Mouse (Mus musculus) forebrain, embryonic 12.5 days (tissue): ENCODE results near the gene Actg1. TPM values are rescaled to one million over a fixed set of nuclear protein-coding genes. Genes with fewer than 3 reads are reported as not detected.

Experiments used
- ATAC-seq: fragments of 200-750 bp; cut with Nextera tagmentation; 2 replicates; pipeline ENCODE4 v1.8.0; 2017; ENCODE audit warnings: moderate TSS enrichment; ENCODE audit not compliant: low FRiP score
- H3K27ac ChIP-seq: fragments of 300-500 bp; sonication (generic); 2 replicates; pipeline ENCODE4 v1.5.1; 2016; ENCODE audit warnings: mild to moderate bottlenecking
- H3K27me3 ChIP-seq: fragments of 300-500 bp; sonication (generic); 2 replicates; pipeline ENCODE4 v1.6.1; 2016; ENCODE audit warnings: mild to moderate bottlenecking
- H3K36me3 ChIP-seq: fragments of 300-500 bp; sonication (generic); replicated peaks from 2 replicates; pipeline ENCODE4 v1.6.1; 2016; ENCODE audit warnings: mild to moderate bottlenecking
- H3K4me1 ChIP-seq: fragments of 300-500 bp; sonication (generic); 2 replicates; pipeline ENCODE4 v1.6.1; 2016
- H3K4me2 ChIP-seq: fragments of 300-500 bp; sonication (generic); 2 replicates; pipeline ENCODE4 v1.6.1; 2016; ENCODE audit warnings: mild to moderate bottlenecking, moderate library complexity
- H3K4me3 ChIP-seq: fragments of 300-500 bp; sonication (generic); replicated peaks from 2 replicates; pipeline ENCODE4 v1.5.1; 2016; ENCODE audit warnings: mild to moderate bottlenecking
- H3K9ac ChIP-seq: fragments of 300-500 bp; sonication (generic); 2 replicates; pipeline ENCODE4 v1.6.1; 2016; ENCODE audit warnings: mild to moderate bottlenecking
- H3K9me3 ChIP-seq: fragments of 300-500 bp; sonication (generic); 2 replicates; pipeline ENCODE4 v1.6.1; 2016
- WGBS: fragments of 180-500 bp; shearing (Covaris S2); methylation state at CpG from one replicate; pipeline ENCODE4 v1.1.7; 2016; 5-methylcytosine and 5-hydroxymethylcytosine counted together
- polyA plus RNA-seq: library from polyadenylated mRNA; unstranded; fragments of >200 nt; fragmentation: Nextera tagmentation; extraction: Ambion mirVana; gene quantifications from 2 replicates; pipeline ENCODE4 v1.2.1, GENCODE M21; 2016

Gene Actg1
- polyA plus RNA-seq, 1 experiment from 2014 or later, result 2,975 TPM

GRCm38 (mm10) chr11:120376302-120377160 lies 28.2 kb upstream of the Actg1 start:
- H3K27ac ChIP-seq, result no peak overlapping the region

DNA sequence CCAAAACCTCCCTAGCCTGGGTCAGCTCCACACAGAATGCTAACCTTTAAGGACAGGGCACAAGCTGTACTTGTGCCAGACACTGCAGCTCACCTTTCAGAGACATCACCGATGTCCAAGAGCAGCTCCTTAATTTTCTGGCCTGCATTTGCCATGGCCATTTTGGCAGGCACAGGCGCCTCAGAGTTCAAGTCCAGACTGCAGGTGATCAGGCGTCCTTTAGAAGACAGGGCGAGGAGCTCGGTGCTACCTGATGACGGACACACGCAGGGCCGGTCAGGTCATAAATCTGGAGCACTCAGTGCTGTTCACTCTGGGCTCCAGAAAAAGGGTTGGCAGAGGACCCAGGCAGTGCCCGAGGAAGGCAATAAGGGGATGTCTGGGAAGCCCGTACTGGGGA lies 27.0 kb upstream of the Actg1 start:
- 95% methylated on average over 10 of the region's 10 CpGs for WGBS

More at GRCm38 (mm10) chr11:120376302-120377160, 28.2 kb upstream of the Actg1 start:
- 87% methylated on average over 17 of the region's 17 CpGs for WGBS
- H3K4me2 ChIP-seq, result peak overlapping the region; percentile 99; the same call in 1 of the 2 replicates
- H3K4me1 ChIP-seq, result peaks cover 24% of the 10 kb centered on the region
- H3K4me3 ChIP-seq, result no peak overlapping the region
- H3K27me3 ChIP-seq, result no peaks in the 10 kb centered on the region
- no peak for ATAC-seq
- H3K9ac ChIP-seq, result no peak overlapping the region
- no peaks in the 10 kb centered on the region for H3K9me3 ChIP-seq
- H3K36me3 ChIP-seq, result peaks cover 69% of the 10 kb centered on the region

GRCm38 (mm10) chr11:120373820-120374586 lies 25.7 kb upstream of the Actg1 start:
- Histone ChIP-seq H3K36me3 (peaks cover 73% of the 10 kb centered on the region), H3K27me3 (no peaks in the 10 kb centered on the region), H3K4me3 (no peak overlapping the region), H3K9ac (no peak overlapping the region), H3K27ac (no peak overlapping the region), H3K9me3 (no peaks in the 10 kb centered on the region), H3K4me1 (peaks cover 25% of the 10 kb centered on the region), H3K4me2 (no peak overlapping the region)
- WGBS, result 90% methylated on average over 23 of the region's 23 CpGs
- ATAC-seq, result no peak

More for the DNA sequence above, 27.0 kb upstream of the Actg1 start:
- H3K36me3 ChIP-seq, result peaks cover 65% of the 10 kb centered on the region
- no peak for ATAC-seq
- no peak overlapping the region for H3K4me2 ChIP-seq
- no peak overlapping the region for H3K4me3 ChIP-seq
- H3K9me3 ChIP-seq, result no peaks in the 10 kb centered on the region
- no peak overlapping the region for H3K9ac ChIP-seq
- no peaks in the 10 kb centered on the region for H3K27me3 ChIP-seq
- H3K4me1 ChIP-seq, result peaks cover 24% of the 10 kb centered on the region
- H3K27ac ChIP-seq, result no peak overlapping the region

DNA sequence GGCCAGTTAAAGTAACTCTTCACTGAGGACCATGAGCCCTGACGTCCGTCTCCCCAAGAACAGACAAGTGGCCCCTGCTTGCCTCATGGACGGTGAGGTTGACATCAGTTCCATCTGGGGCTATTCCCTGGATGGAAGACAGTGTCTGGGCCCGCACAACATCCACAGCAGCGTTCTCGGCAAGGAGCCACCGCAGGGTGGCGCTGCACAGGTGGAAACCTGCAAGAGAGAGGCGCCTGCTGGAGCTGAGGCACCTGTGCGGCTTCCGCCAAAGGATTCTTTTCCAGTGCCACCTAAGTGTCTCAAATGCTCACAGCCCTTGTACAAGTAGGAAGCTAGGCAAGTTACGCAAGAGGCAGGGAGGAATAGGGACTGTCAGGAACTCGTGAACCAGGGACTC lies 24.7 kb upstream of the Actg1 start:
- no peaks in the 10 kb centered on the region for H3K9me3 ChIP-seq
- no peak overlapping the region for H3K9ac ChIP-seq
- H3K4me2 ChIP-seq, result no peak overlapping the region
- peaks cover 76% of the 10 kb centered on the region for H3K36me3 ChIP-seq
- H3K27ac ChIP-seq, result no peak overlapping the region
- whole genome bisulfite sequencing, result 62% methylated on average over 13 of the region's 13 CpGs
- no peak for ATAC-seq
- H3K27me3 ChIP-seq, result no peaks in the 10 kb centered on the region
- peaks cover 19% of the 10 kb centered on the region for H3K4me1 ChIP-seq
- no peak overlapping the region for H3K4me3 ChIP-seq

GRCm38 (mm10) chr11:120369656-120370055 lies 21.3 kb upstream of the Actg1 start:
- Histone ChIP-seq H3K9ac (0 out of 2 replicates have a peak overlapping the region, but pooled peaks have one; percentile 5), H3K4me2 (no peak overlapping the region), H3K9me3 (no peaks in the 10 kb centered on the region), H3K27me3 (0 out of 2 replicates have a peak, but pooled peaks cover 3% of the 10 kb centered on the region), H3K4me1 (peaks cover 27% of the 10 kb centered on the region), H3K36me3 (peaks cover 54% of the 10 kb centered on the region), H3K4me3 (no peak overlapping the region), H3K27ac (no peak overlapping the region)
- ATAC-seq, result peak; percentile 59
- WGBS, result 33% methylated on average over 8 of the region's 8 CpGs

- 34% methylated on average over 7 of the region's 7 CpGs for WGBS
- no peaks in the 10 kb centered on the region for H3K9me3 ChIP-seq
- H3K27me3 ChIP-seq, result 0 out of 2 replicates have a peak, but pooled peaks cover 3% of the 10 kb centered on the region
- peaks cover 30% of the 10 kb centered on the region for H3K4me1 ChIP-seq
- no peak overlapping the region for H3K4me3 ChIP-seq
- H3K9ac ChIP-seq, result no peak overlapping the region
- peaks cover 23% of the 10 kb centered on the region for H3K36me3 ChIP-seq
- H3K27ac ChIP-seq, result no peak overlapping the region
- no peak overlapping the region for H3K4me2 ChIP-seq
- ATAC-seq, result 0 out of 2 replicates have a peak, but pooled peaks have one; percentile 10
Observed at GRCm38 (mm10) chr11:120366443-120367027, 18.2 kb upstream of the Actg1 start.

DNA sequence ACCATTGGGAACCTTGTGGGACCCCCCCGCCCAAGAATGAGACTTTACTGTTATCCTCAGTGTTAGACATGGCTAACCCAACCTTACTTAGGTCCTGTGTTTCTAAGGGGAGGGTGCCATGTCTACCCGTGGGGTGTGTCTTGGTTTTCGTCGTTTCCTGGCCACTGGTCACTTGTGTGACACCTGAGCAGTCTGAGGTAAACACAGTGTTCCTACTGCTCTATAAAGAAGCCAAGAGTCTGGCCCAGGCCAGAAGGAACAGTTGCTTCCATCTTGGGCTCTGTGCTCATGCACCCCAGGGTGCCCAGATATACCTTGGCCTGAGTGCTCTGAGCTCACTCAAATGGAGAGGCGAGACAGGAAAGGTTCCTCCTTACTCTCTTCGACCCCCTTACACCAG lies 14.5 kb upstream of the Actg1 start:
- WGBS, result 91% methylated on average over 6 of the region's 6 CpGs
- Histone ChIP-seq H3K4me3 (no peak overlapping the region), H3K27ac (no peak overlapping the region), H3K9ac (no peak overlapping the region), H3K27me3 (0 out of 2 replicates have a peak, but pooled peaks cover 3% of the 10 kb centered on the region), H3K36me3 (no peaks in the 10 kb centered on the region), H3K4me2 (no peak overlapping the region), H3K4me1 (peaks cover 45% of the 10 kb centered on the region), H3K9me3 (no peaks in the 10 kb centered on the region)
- no peak for ATAC-seq

DNA sequence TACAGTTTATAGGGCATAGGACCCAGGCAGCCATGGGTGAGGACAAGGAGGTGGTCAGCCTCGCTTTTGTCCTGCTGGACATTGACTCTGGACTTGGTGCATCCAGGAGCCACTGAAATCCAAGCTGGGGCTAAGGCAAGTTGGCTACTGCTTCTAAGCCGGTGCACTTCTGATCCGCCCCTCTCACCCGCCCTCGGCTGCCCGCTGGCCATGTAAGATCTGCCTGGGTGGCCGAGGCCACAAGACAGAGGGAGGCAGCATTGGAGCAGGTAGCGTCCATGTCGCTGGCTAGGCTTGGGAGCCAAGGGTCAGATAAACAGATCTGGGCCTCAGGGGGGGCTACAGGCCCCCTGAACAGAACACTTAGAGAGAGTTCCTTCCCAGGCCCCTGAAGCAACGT lies 13.0 kb upstream of the Actg1 start, which contains the start of gene Fscn2:
Fscn2 (plus strand) TSS at position 240 of the 400 bp plus-strand sequence.
- Histone ChIP-seq H3K9ac (no peak within 1 kb of the TSS), H3K4me2 (no peak within 1 kb of the TSS), H3K36me3 (no peaks in the 10 kb centered on the region), H3K4me1 (peaks cover 42% of the 10 kb centered on the region), H3K27me3 (0 out of 2 replicates have a peak, but pooled peaks cover 3% of the 10 kb centered on the region), H3K27ac (0 out of 2 replicates have a peak within 1 kb of the TSS, but pooled peaks have one; percentile 1), H3K4me3 (no peak within 1 kb of the TSS), H3K9me3 (no peaks in the 10 kb centered on the region)
- no peak for ATAC-seq
- WGBS, result 67% methylated on average over 10 of the region's 10 CpGs

GRCm38 (mm10) chr11:120360755-120361154 lies 12.4 kb upstream of the Actg1 start:
- no peaks in the 10 kb centered on the region for H3K9me3 ChIP-seq
- H3K4me3 ChIP-seq, result no peak overlapping the region
- 75% methylated on average over 5 of the region's 5 CpGs for WGBS
- H3K27ac ChIP-seq, result 0 out of 2 replicates have a peak overlapping the region, but pooled peaks have one; percentile 1
- H3K27me3 ChIP-seq, result 0 out of 2 replicates have a peak, but pooled peaks cover 3% of the 10 kb centered on the region
- H3K36me3 ChIP-seq, result no peaks in the 10 kb centered on the region
- no peak for ATAC-seq
- peaks cover 37% of the 10 kb centered on the region for H3K4me1 ChIP-seq
- no peak overlapping the region for H3K4me2 ChIP-seq
- H3K9ac ChIP-seq, result no peak overlapping the region

DNA sequence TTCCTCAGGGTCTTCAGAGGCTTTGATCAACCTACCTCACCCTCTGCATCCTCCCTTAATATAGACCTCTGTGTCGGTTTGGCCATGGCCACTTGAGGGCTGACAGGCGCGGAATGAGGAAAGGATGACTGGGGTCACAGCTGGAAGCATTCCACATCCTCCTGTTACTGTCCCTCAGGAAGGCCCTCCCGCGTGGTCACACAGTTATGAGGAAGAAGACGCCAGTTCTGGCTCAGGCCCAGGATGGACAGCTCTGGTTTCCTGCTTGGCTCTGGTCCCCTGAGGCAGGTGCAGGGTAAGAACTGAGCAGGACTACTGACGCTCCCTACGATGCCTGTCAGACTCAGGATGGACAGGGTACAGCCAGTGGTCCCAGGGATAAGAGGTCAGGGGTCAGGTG lies 11.7 kb upstream of the Actg1 start:
- Histone ChIP-seq H3K4me1 (peaks cover 35% of the 10 kb centered on the region), H3K36me3 (no peaks in the 10 kb centered on the region), H3K27me3 (0 out of 2 replicates have a peak, but pooled peaks cover under 1% of the 10 kb centered on the region), H3K27ac (no peak overlapping the region), H3K4me3 (no peak overlapping the region), H3K9me3 (no peaks in the 10 kb centered on the region), H3K9ac (no peak overlapping the region), H3K4me2 (no peak overlapping the region)
- 66% methylated on average over 8 of the region's 8 CpGs for WGBS
- ATAC-seq, result no peak

GRCm38 (mm10) chr11:120359391-120359790 lies 11.0 kb upstream of the Actg1 start:
- Histone ChIP-seq H3K9ac (no peak overlapping the region), H3K4me2 (no peak overlapping the region), H3K36me3 (no peaks in the 10 kb centered on the region), H3K9me3 (no peaks in the 10 kb centered on the region), H3K4me1 (peaks cover 35% of the 10 kb centered on the region), H3K27me3 (no peaks in the 10 kb centered on the region), H3K27ac (no peak overlapping the region), H3K4me3 (no peak overlapping the region)
- 78% methylated on average over 6 of the region's 6 CpGs for WGBS
- ATAC-seq, result no peak
